In the genomic region with DNA sequence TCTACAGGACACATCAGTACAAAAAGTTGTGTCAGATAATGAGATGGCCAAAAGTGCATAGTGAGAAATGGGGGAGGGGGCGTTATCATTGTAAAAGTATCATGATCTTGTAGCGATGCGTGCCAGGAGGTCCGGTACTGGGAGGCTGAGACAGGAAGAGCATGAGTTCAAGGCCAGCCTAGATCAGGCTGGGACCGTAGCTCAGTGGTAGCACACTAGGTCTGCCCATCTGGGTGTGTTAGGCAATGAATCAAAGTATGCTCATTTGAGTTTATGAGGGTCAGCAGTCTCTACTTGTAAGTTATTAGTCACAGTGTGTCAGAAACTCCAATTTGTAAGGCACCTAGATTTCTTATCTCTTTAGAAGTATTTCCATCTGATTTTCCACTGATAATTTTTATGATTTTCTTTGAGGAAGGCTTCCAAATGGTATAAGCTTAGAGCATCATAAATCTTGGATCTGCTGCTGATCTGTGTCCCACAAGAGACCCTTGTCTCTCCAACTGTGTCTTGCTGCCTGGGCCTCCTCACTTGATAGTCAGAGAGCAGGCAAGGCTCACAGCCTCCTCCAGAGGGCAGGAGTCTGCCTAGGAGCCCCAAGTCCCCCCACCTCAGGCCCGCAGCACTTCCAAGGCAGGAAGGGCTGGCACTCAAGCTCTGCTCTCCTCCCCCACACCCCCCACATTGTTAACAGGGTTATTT, we compare ENCODE assay signal across 8 mouse cellular contexts. TPM values are rescaled to one million over a fixed set of nuclear protein-coding genes. Genes with fewer than 3 reads are reported as not detected.
DNase-seq lines count a peak whose midpoint lies in the region; ATAC-seq and TF ChIP-seq lines count a peak whose summit lies in the region.

No protein-coding gene starts in this region.

- no peak for TF ChIP-seq POLR2A in kidney, adult 2 months (IDR thresholded peaks at IDR 0.05; ENCODE audit: low read depth, low read length)

- H3K27me3 ChIP-seq in kidney, adult 2 months (replicated peaks; ENCODE audit: control insufficient read depth, insufficient read depth, low read length), result no peaks in the 10 kb centered on the region
- no peaks in the 10 kb centered on the region for H3K27me3 ChIP-seq in E14TG2a.4 (ENCODE audit: insufficient read depth, low read length)
- no peaks in the 10 kb centered on the region for H3K27me3 ChIP-seq in embryonic facial prominence, embryonic 11.5 days (ENCODE audit: control insufficient read depth, insufficient read depth, low read length)
- H3K27me3 ChIP-seq in liver, embryonic 14.5 days (ENCODE audit: control insufficient read depth, insufficient read depth, low read length), result no peaks in the 10 kb centered on the region

- TF ChIP-seq EP300 in liver, embryonic 14.5 days (IDR thresholded peaks at IDR 0.05; ENCODE audit: low read depth), result no peak

- no peaks in the 10 kb centered on the region for H3K36me3 ChIP-seq in kidney, adult 2 months (ENCODE audit: control insufficient read depth, insufficient read depth, low read length)
- no peaks in the 10 kb centered on the region for H3K36me3 ChIP-seq in E14TG2a.4 (ENCODE audit: insufficient read depth, low read length)
- no peaks in the 10 kb centered on the region for H3K36me3 ChIP-seq in embryonic facial prominence, embryonic 11.5 days (replicated peaks; ENCODE audit: control insufficient read depth, insufficient read depth, low read depth, low read length)
- H3K36me3 ChIP-seq in liver, embryonic 14.5 days (replicated peaks; ENCODE audit: control insufficient read depth, insufficient read depth, low read depth), result no peaks in the 10 kb centered on the region

- H3K4me2 ChIP-seq in embryonic facial prominence, embryonic 11.5 days (ENCODE audit: low read depth, low read length), result no peak overlapping the region
- H3K4me2 ChIP-seq in liver, embryonic 14.5 days (ENCODE audit: low read depth), result no peak overlapping the region

- no peak overlapping the region for H3K4me3 ChIP-seq in kidney, adult 2 months (ENCODE audit: insufficient read depth, low read depth, low read length)
- peak overlapping the region; percentile 26; the same call in 1 of the 2 replicates for H3K4me3 ChIP-seq in E14TG2a.4 (replicated peaks; ENCODE audit: low read length)
- H3K4me3 ChIP-seq in embryonic facial prominence, embryonic 11.5 days (ENCODE audit: low read depth, low read length), result no peak overlapping the region
- no peak overlapping the region for H3K4me3 ChIP-seq in liver, embryonic 14.5 days (ENCODE audit: insufficient read depth in 1 of 2, low read depth in 2 of 2, low read length in 2 of 2)

- peak; percentile 23 for DNase-seq in kidney, adult 2 months
- DNase-seq in kidney, adult 9 months, result no peak
- DNase-seq in embryonic facial prominence, embryonic 11.5 days (ENCODE audit: low spot score), result peak; percentile 38
- no peak for DNase-seq in liver, embryonic 14.5 days (ENCODE audit: low read depth in 3 of 3, low spot score in 3 of 3)
- DNase-seq in thymus, postnatal 36 days, result peak; percentile 47 to 67
- no peak for DNase-seq in yolk sac, embryonic 10.5 days (ENCODE audit: low spot score)

- 80% methylated on average over 6 of the region's 6 CpGs for WGBS in kidney, adult 2 months
- WGBS in embryonic facial prominence, embryonic 11.5 days, result 76% methylated on average over 6 of the region's 6 CpGs
- WGBS in liver, embryonic 14.5 days (ENCODE audit: insufficient replicate concordance), result 61% methylated on average over 6 of the region's 6 CpGs

- no peaks in the 10 kb centered on the region for H3K4me1 ChIP-seq in kidney, adult 2 months (ENCODE audit: control insufficient read depth, insufficient read depth, low read length)
- H3K4me1 ChIP-seq in E14TG2a.4 (replicated peaks; ENCODE audit: low read depth, low read length), result peaks cover 9% of the 10 kb centered on the region; the same call in 1 of the 2 replicates
- H3K4me1 ChIP-seq in embryonic facial prominence, embryonic 11.5 days (ENCODE audit: control insufficient read depth, insufficient read depth, low read length), result no peaks in the 10 kb centered on the region
- H3K4me1 ChIP-seq in liver, embryonic 14.5 days (replicated peaks; ENCODE audit: control insufficient read depth in 2 of 2, insufficient read depth in 2 of 2, low read length in 1 of 2), result no peaks in the 10 kb centered on the region

- H3K27ac ChIP-seq in kidney, adult 2 months (ENCODE audit: insufficient read depth, low read depth, low read length), result no peak overlapping the region
- H3K27ac ChIP-seq in embryonic facial prominence, embryonic 11.5 days (replicated peaks; ENCODE audit: low read depth, low read length), result no peak overlapping the region
- no peak overlapping the region for H3K27ac ChIP-seq in liver, embryonic 14.5 days

- no peak for ATAC-seq in embryonic facial prominence, embryonic 11.5 days (replicated peaks; ENCODE audit: insufficient number of reproducible peaks, low FRiP score, low TSS enrichment, low read depth)
- ATAC-seq in liver, embryonic 14.5 days (ENCODE audit: insufficient read depth), result no peak
- ATAC-seq in inflammation-experienced regulatory T-cells, adult 6 months, result no peak

- TF ChIP-seq CTCF in kidney, adult 2 months (conservative IDR thresholded peaks at IDR 0.05; ENCODE audit: insufficient read depth, insufficient read length, low read depth, low read length), result no peak
- TF ChIP-seq CTCF in E14TG2a.4 (conservative IDR thresholded peaks at IDR 0.05; ENCODE audit: low read length), result peak; percentile 29
- TF ChIP-seq CTCF in liver, embryonic 14.5 days (IDR thresholded peaks at IDR 0.05; ENCODE audit: low read depth), result peak; percentile 37; the same call in 1 of the 2 replicates

- no peaks in the 10 kb centered on the region for H3K9me3 ChIP-seq in E14TG2a.4 (ENCODE audit: low read length)
- no peaks in the 10 kb centered on the region for H3K9me3 ChIP-seq in embryonic facial prominence, embryonic 11.5 days (replicated peaks; ENCODE audit: control insufficient read depth, low read length)
- H3K9me3 ChIP-seq in liver, embryonic 14.5 days (ENCODE audit: control insufficient read depth, low read length), result no peaks in the 10 kb centered on the region

- no peak overlapping the region for H3K9ac ChIP-seq in embryonic facial prominence, embryonic 11.5 days (replicated peaks; ENCODE audit: low read length)
- H3K9ac ChIP-seq in liver, embryonic 14.5 days (replicated peaks), result no peak overlapping the region

RNA-seq across cellular contexts. Expression of a gene that starts 14.3 kb away (rescaled TPM):
- polyA plus RNA-seq in kidney, adult 2 months (2012; rRNA removed), result 320 and 328 TPM in 2 replicates
- polyA plus RNA-seq in embryonic facial prominence, embryonic 11.5 days (2014; fragmentation: Nextera tagmentation; extraction: Ambion mirVana), result 449 and 499 TPM in 2 replicates
- 14.2 and 15.3 TPM in 2 replicates for polyA plus RNA-seq in liver, embryonic 14.5 days (2012; rRNA removed)
- polyA plus RNA-seq in liver, embryonic 14.5 days (2014; fragmentation: Nextera tagmentation; extraction: Ambion mirVana), result 22.4 and 28.7 TPM in 2 replicates
- polyA plus RNA-seq in inflammation-experienced regulatory T-cells, adult 6 months (2017; shearing (Covaris generic)), result 10 to 100 TPM; 45.4 to 48.2 (median 47.7) TPM

Comparison
In these comparisons a context has a peak if more than half of its experiments do, and no peak if none do; other contexts are left out.
1. DNase-seq: peak in kidney, adult 2 months (single experiment), embryonic facial prominence, embryonic 11.5 days (single experiment) and thymus, postnatal 36 days (2 of 2); none in kidney, adult 9 months (single experiment), liver, embryonic 14.5 days (0 of 3) and yolk sac, embryonic 10.5 days (single experiment).